Mouse (Mus musculus) stomach, postnatal 0 days (tissue): ENCODE data around the gene Spint5.

Experiments used
- CTCF ChIP-seq: IDR thresholded peaks from 2 replicates; pipeline ENCODE4 v1.5.1; 2016; ENCODE audit warnings: antibody characterized with exemption, low read depth, mild to moderate bottlenecking, moderate library complexity
- EP300 ChIP-seq: optimal IDR thresholded peaks from 2 replicates; pipeline ENCODE3; 2016; ENCODE audit warnings: antibody characterized with exemption

DNA sequence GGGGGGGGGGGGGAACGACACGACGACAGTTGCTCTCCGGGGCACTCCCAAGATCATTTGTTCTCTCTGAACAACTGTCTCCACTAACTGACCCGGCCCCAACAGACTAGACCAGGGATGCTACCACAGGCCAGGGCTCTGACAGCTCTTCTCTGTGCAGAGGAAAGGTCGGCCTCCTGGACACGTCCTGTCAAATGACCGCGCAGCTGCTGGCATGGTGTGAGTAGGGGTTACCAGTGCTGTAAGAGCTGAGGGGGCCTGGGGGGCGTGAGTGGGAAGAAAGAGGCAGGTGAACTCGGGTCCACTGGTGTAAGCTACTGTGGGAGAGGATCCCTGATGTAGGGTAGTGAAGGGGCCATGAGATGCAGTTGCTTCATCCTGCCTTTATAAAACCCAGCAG lies 42.7 kb downstream of the Spint5 start:
- TF ChIP-seq CTCF (no peak), EP300 (no peak)
